Comparison of ENCODE assay signal across 16 mouse cellular contexts in genomic region chr2:166745849-166746248, GRCm38 (mm10). TPM values are rescaled to one million over a fixed set of nuclear protein-coding genes. Genes with fewer than 3 reads are reported as not detected.
DNase-seq lines count a peak whose midpoint lies in the region; ATAC-seq lines count a peak whose summit lies in the region.
"Had no signal": no experiment of that assay in that cellular context is flagged by ENCODE, and none has a peak within 500 bp of the region (broad histone marks: within the 10 kb centered on the region; RNA-seq: fewer than 3 reads in every experiment).

No protein-coding gene starts in this region.

- H3K9me3 ChIP-seq in limb, embryonic 10.5 days (replicated peaks): no peaks in the 10 kb centered on the region
- H3K9me3 ChIP-seq: G1E; heart, embryonic 10.5 days; limb, embryonic 13.5 days had no signal

- no peaks in the 10 kb centered on the region for H3K36me3 ChIP-seq in limb, embryonic 10.5 days
- H3K36me3 ChIP-seq: G1E; heart, embryonic 10.5 days; limb, embryonic 13.5 days had no signal

- H3K4me3 ChIP-seq in limb, embryonic 10.5 days: no peak overlapping the region
- H3K4me3 ChIP-seq: heart, embryonic 10.5 days; layer of hippocampus, adult 2 months; limb, embryonic 13.5 days had no signal

- peak overlapping the region; percentile 37; the same call in 1 of the 2 replicates for H3K27ac ChIP-seq in limb, embryonic 10.5 days
- H3K27ac ChIP-seq: layer of hippocampus, adult 2 months; limb, embryonic 13.5 days had no signal

- H3K4me1 ChIP-seq in limb, embryonic 10.5 days: peaks cover 20% of the 10 kb centered on the region

- WGBS in limb, embryonic 10.5 days: 83% methylated on average over 9 of the region's 9 CpGs

- ATAC-seq in monocyte, adult 5-6 weeks (replicated peaks; ENCODE audit: insufficient number of reproducible peaks, low FRiP score, low TSS enrichment, poor library complexity, severe bottlenecking): 0 out of 2 replicates have a peak, but pooled peaks have one; percentile 36
- ATAC-seq in erythroid progenitor cell, adult 5-6 weeks (replicated peaks; ENCODE audit: low FRiP score, poor library complexity, severe bottlenecking): no peak; the same call in 1 of the 2 replicates
- ATAC-seq: intestine, embryonic 16.5 days had no signal

- DNase-seq in lung, postnatal 36 days: peak; percentile 38
- no peak for DNase-seq in lung, adult 18-20 months
- DNase-seq in limb, embryonic 10.5 days (ENCODE audit: low spot score): no peak
- DNase-seq in ovary, adult 18-20 months (ENCODE audit: low spot score): no peak
- no peak for DNase-seq in lung, postnatal 25 days (ENCODE audit: low spot score)
- DNase-seq in frontal cortex, adult 2 months (ENCODE audit: extremely low spot score in 1 of 2, low spot score in 1 of 2): no peak
- DNase-seq: adrenal gland, postnatal 25 days; cerebellum, postnatal 36 days; midbrain, embryonic 14.5 days had no signal

- 0 out of 2 replicates have a peak, but pooled peaks cover 1% of the 10 kb centered on the region for H3K27me3 ChIP-seq in limb, embryonic 10.5 days (ENCODE audit: low read depth, poor library complexity, severe bottlenecking)
- H3K27me3 ChIP-seq: limb, embryonic 13.5 days had no signal

RNA-seq across cellular contexts. Expression of gene Prex1, which starts 32.2 kb away (rescaled TPM):
- polyA plus RNA-seq in limb, embryonic 10.5 days (2016; fragmentation: Nextera tagmentation; extraction: Ambion mirVana): 24.6 and 26.2 TPM in 2 replicates
- total RNA-seq in monocyte, adult 5-6 weeks (2017): 118 to 236 TPM (median 124 TPM) in 3 replicates
- 24.9 and 86.4 TPM in 2 replicates for total RNA-seq in erythroid progenitor cell, adult 5-6 weeks (2015; ENCODE audit: low replicate concordance)
- 60.8 and 88.9 TPM in 2 replicates for total RNA-seq in erythroid progenitor cell, adult 5-6 weeks (2017; ENCODE audit: low replicate concordance)
- 101 and 102 TPM in 2 replicates for polyA plus RNA-seq in frontal cortex, adult 2 months (2012; rRNA removed)

RNA-seq across cellular contexts. Expression of gene Trp53rkb, which starts 46.5 kb away (rescaled TPM):
- polyA plus RNA-seq in limb, embryonic 10.5 days (2016; fragmentation: Nextera tagmentation; extraction: Ambion mirVana): 14.5 and 15.5 TPM in 2 replicates
- total RNA-seq in monocyte, adult 5-6 weeks (2017): 1.6 to 13.4 TPM (median 3.3 TPM) in 3 replicates
- total RNA-seq in erythroid progenitor cell, adult 5-6 weeks (2015; ENCODE audit: low replicate concordance): 0.72 and 2.5 TPM in 2 replicates
- total RNA-seq in erythroid progenitor cell, adult 5-6 weeks (2017; ENCODE audit: low replicate concordance): 0.51 TPM in 1 of 2 replicates, not detected in the other
- 6.3 and 6.5 TPM in 2 replicates for polyA plus RNA-seq in frontal cortex, adult 2 months (2012; rRNA removed)

RNA-seq across cellular contexts. Expression of gene Arfgef2, which starts 59.5 kb away (rescaled TPM):
- 4.4 and 5.2 TPM in 2 replicates for polyA plus RNA-seq in limb, embryonic 10.5 days (2016; fragmentation: Nextera tagmentation; extraction: Ambion mirVana)
- 17.1 to 25.1 TPM (median 24.6 TPM) in 3 replicates for total RNA-seq in monocyte, adult 5-6 weeks (2017)
- total RNA-seq in erythroid progenitor cell, adult 5-6 weeks (2015; ENCODE audit: low replicate concordance): 7.1 and 11.9 TPM in 2 replicates
- total RNA-seq in erythroid progenitor cell, adult 5-6 weeks (2017; ENCODE audit: low replicate concordance): 16.3 and 19.1 TPM in 2 replicates
- polyA plus RNA-seq in frontal cortex, adult 2 months (2012; rRNA removed): 22.6 and 25.8 TPM in 2 replicates
